28 mouse cellular contexts compared by ENCODE assay signal in genomic region chr7:81966195-81966594, GRCm38 (mm10). TPM values are rescaled to one million over a fixed set of nuclear protein-coding genes. Genes with fewer than 3 reads are reported as not detected.
DNase-seq lines count a peak whose midpoint lies in the region; ATAC-seq and TF ChIP-seq lines count a peak whose summit lies in the region.
"Had no signal": no experiment of that assay in that cellular context is flagged by ENCODE, and none has a peak within 500 bp of the region (broad histone marks: within the 10 kb centered on the region; RNA-seq: fewer than 3 reads in every experiment).

No protein-coding gene starts in this region.

- ATAC-seq in hindbrain, postnatal 0 days = no peak
- no peak for ATAC-seq in hindbrain, embryonic 12.5 days (ENCODE audit: low FRiP score)
- ATAC-seq in lung, embryonic 14.5 days (ENCODE audit: insufficient read depth) = no peak
- ATAC-seq: intestine, embryonic 15.5 days had no signal

- H3K9me3 ChIP-seq in hindbrain, postnatal 0 days (ENCODE audit: low read length) = no peaks in the 10 kb centered on the region
- H3K9me3 ChIP-seq in hindbrain, embryonic 12.5 days (replicated peaks) = no peaks in the 10 kb centered on the region
- H3K9me3 ChIP-seq in lung, embryonic 14.5 days (ENCODE audit: low read depth, low read length) = no peaks in the 10 kb centered on the region
- H3K9me3 ChIP-seq: embryonic facial prominence, embryonic 13.5 days; intestine, embryonic 15.5 days; limb, embryonic 10.5 days; limb, embryonic 15.5 days; liver, embryonic 13.5 days; neural tube, embryonic 12.5 days had no signal

- no peak overlapping the region for H3K4me3 ChIP-seq in hindbrain, postnatal 0 days (ENCODE audit: low read length)
- no peak overlapping the region for H3K4me3 ChIP-seq in hindbrain, embryonic 12.5 days
- no peak overlapping the region for H3K4me3 ChIP-seq in lung, embryonic 14.5 days (ENCODE audit: low read depth, low read length)
- H3K4me3 ChIP-seq: embryonic facial prominence, embryonic 13.5 days; intestine, embryonic 15.5 days; limb, embryonic 10.5 days; limb, embryonic 15.5 days; liver, embryonic 13.5 days; neural tube, embryonic 12.5 days had no signal

- WGBS in hindbrain, postnatal 0 days = 80% methylated on average over 5 of the region's 5 CpGs
- WGBS in hindbrain, embryonic 12.5 days = 81% methylated on average over 5 of the region's 5 CpGs
- 71% methylated on average over 5 of the region's 5 CpGs for WGBS in lung, embryonic 14.5 days

- peak; percentile 45 for TF ChIP-seq CTCF in hindbrain, postnatal 0 days (IDR thresholded peaks at IDR 0.05; ENCODE audit: low read depth)
- 0 out of 2 replicates have a peak, but pooled peaks have one; percentile 7 for TF ChIP-seq CTCF in lung, embryonic 14.5 days (IDR thresholded peaks at IDR 0.05; ENCODE audit: low read depth)

- no peak overlapping the region for H3K4me2 ChIP-seq in hindbrain, postnatal 0 days (ENCODE audit: low read depth, low read length)
- H3K4me2 ChIP-seq in hindbrain, embryonic 12.5 days (replicated peaks) = no peak overlapping the region
- H3K4me2 ChIP-seq in lung, embryonic 14.5 days = no peak overlapping the region
- H3K4me2 ChIP-seq: embryonic facial prominence, embryonic 13.5 days; heart, embryonic 11.5 days; hindbrain, embryonic 14.5 days; intestine, embryonic 15.5 days; limb, embryonic 15.5 days; liver, embryonic 13.5 days; neural tube, embryonic 12.5 days had no signal

- H3K27me3 ChIP-seq in hindbrain, postnatal 0 days (ENCODE audit: insufficient read depth, low read length) = no peaks in the 10 kb centered on the region
- H3K27me3 ChIP-seq in hindbrain, embryonic 12.5 days = no peaks in the 10 kb centered on the region
- no peaks in the 10 kb centered on the region for H3K27me3 ChIP-seq in lung, embryonic 14.5 days (ENCODE audit: insufficient read depth, low read length)
- H3K27me3 ChIP-seq: embryonic facial prominence, embryonic 13.5 days; intestine, embryonic 15.5 days; limb, embryonic 15.5 days; liver, embryonic 13.5 days; neural tube, embryonic 12.5 days had no signal

- H3K4me1 ChIP-seq in hindbrain, postnatal 0 days (ENCODE audit: insufficient read depth, low read length) = no peaks in the 10 kb centered on the region
- no peaks in the 10 kb centered on the region for H3K4me1 ChIP-seq in hindbrain, embryonic 12.5 days
- H3K4me1 ChIP-seq in lung, embryonic 14.5 days (ENCODE audit: insufficient read depth) = no peaks in the 10 kb centered on the region
- H3K4me1 ChIP-seq: embryonic facial prominence, embryonic 13.5 days; intestine, embryonic 15.5 days; limb, embryonic 10.5 days; limb, embryonic 15.5 days; liver, embryonic 13.5 days; neural tube, embryonic 12.5 days had no signal

- DNase-seq in hindbrain, postnatal 0 days (ENCODE audit: low spot score) = peak; percentile 12
- no peak for DNase-seq in lung, embryonic 14.5 days
- no peak for DNase-seq in lung, adult 18-20 months
- peak; percentile 35 for DNase-seq in NIH3T3 (ENCODE audit: low read depth)
- DNase-seq in layer of hippocampus, adult 9-10 months (ENCODE audit: low spot score) = no peak
- DNase-seq in cerebellum, postnatal 4 days (ENCODE audit: low spot score in 2 of 2) = no peak
- DNase-seq: adrenal gland, adult 8-10 months; B cell, adult 2 months; cerebellum, adult 9-10 months; cerebellum, postnatal 36 days; gastrocnemius, postnatal 10 days; heart, postnatal 4 days; kidney, adult 8-10 months; kidney, postnatal 14 days; liver, embryonic 13.5 days; lung, adult 2 months; lung, postnatal 14 days; midbrain, embryonic 14.5 days; thymus, postnatal 4 days had no signal

- no peak overlapping the region for H3K27ac ChIP-seq in hindbrain, postnatal 0 days
- no peak overlapping the region for H3K27ac ChIP-seq in hindbrain, embryonic 12.5 days
- no peak overlapping the region for H3K27ac ChIP-seq in lung, embryonic 14.5 days (ENCODE audit: low read depth)
- H3K27ac ChIP-seq: embryonic facial prominence, embryonic 13.5 days; hindbrain, embryonic 14.5 days; intestine, embryonic 15.5 days; limb, embryonic 10.5 days; limb, embryonic 15.5 days; liver, embryonic 13.5 days; neural tube, embryonic 12.5 days had no signal

- H3K36me3 ChIP-seq in hindbrain, postnatal 0 days (ENCODE audit: insufficient read depth, low read length) = no peaks in the 10 kb centered on the region
- H3K36me3 ChIP-seq in hindbrain, embryonic 12.5 days = no peaks in the 10 kb centered on the region
- H3K36me3 ChIP-seq in lung, embryonic 14.5 days (ENCODE audit: insufficient read depth) = no peaks in the 10 kb centered on the region
- H3K36me3 ChIP-seq: embryonic facial prominence, embryonic 13.5 days; intestine, embryonic 15.5 days; limb, embryonic 10.5 days; limb, embryonic 15.5 days; liver, embryonic 13.5 days; neural tube, embryonic 12.5 days had no signal

- no peak overlapping the region for H3K9ac ChIP-seq in hindbrain, postnatal 0 days (replicated peaks; ENCODE audit: low read length)
- no peak overlapping the region for H3K9ac ChIP-seq in hindbrain, embryonic 12.5 days
- H3K9ac ChIP-seq in lung, embryonic 14.5 days = no peak overlapping the region
- H3K9ac ChIP-seq: embryonic facial prominence, embryonic 13.5 days; hindbrain, embryonic 14.5 days; intestine, embryonic 15.5 days; limb, embryonic 15.5 days; liver, embryonic 13.5 days; neural tube, embryonic 12.5 days had no signal

RNA-seq across cellular contexts. Expression of gene Bnc1, which starts 25.9 kb away (rescaled TPM):
- total RNA-seq in hindbrain, postnatal 0 days (2014; rRNA removed) = 0.04 and 0.47 TPM in 2 replicates
- 0.04 TPM in 1 of 2 replicates, not detected in the other for polyA plus RNA-seq in hindbrain, postnatal 0 days (2015; fragmentation: Nextera tagmentation; extraction: Ambion mirVana)
- polyA plus RNA-seq in hindbrain, embryonic 12.5 days (2016; fragmentation: Nextera tagmentation; extraction: Ambion mirVana) = 1.1 and 1.9 TPM in 2 replicates
- polyA plus RNA-seq in lung, embryonic 14.5 days (2014; fragmentation: Nextera tagmentation; extraction: Ambion mirVana) = 1.5 and 2.4 TPM in 2 replicates
- total RNA-seq: gastrocnemius, postnatal 10 days; layer of hippocampus, postnatal 14 days had no signal

RNA-seq across cellular contexts. Expression of gene Hdgfl3, which starts 31.9 kb away (rescaled TPM):
- total RNA-seq in hindbrain, postnatal 0 days (2014; rRNA removed) = 85.2 and 91.3 TPM in 2 replicates
- polyA plus RNA-seq in hindbrain, postnatal 0 days (2015; fragmentation: Nextera tagmentation; extraction: Ambion mirVana) = 51.5 and 53.4 TPM in 2 replicates
- 57.5 and 61.0 TPM in 2 replicates for polyA plus RNA-seq in hindbrain, embryonic 12.5 days (2016; fragmentation: Nextera tagmentation; extraction: Ambion mirVana)
- polyA plus RNA-seq in lung, embryonic 14.5 days (2014; fragmentation: Nextera tagmentation; extraction: Ambion mirVana) = 13.5 and 14.4 TPM in 2 replicates

Comparison
In these comparisons a context has a peak if more than half of its experiments do, and no peak if none do; other contexts are left out.
1. DNase-seq: peak in hindbrain, postnatal 0 days (single experiment) and NIH3T3 (single experiment); none in lung, embryonic 14.5 days (single experiment), lung, adult 18-20 months (0 of 2), layer of hippocampus, adult 9-10 months (single experiment) and cerebellum, postnatal 4 days (0 of 2).